Mouse (Mus musculus) stomach, embryonic 16.5 days (tissue): ENCODE measurements around the gene Epm2aip1. TPM values are rescaled to one million over a fixed set of nuclear protein-coding genes. Genes with fewer than 3 reads are reported as not detected.
A peak's percentile ranks its signal among the peaks of the same experiment; 100 is the strongest.

ENCODE experiments used
- ATAC-seq: fragments of 200-750 bp; cut with Nextera tagmentation; 2 replicates; pipeline ENCODE4 v1.8.0; 2017; ENCODE audit warnings: moderate number of reproducible peaks, moderate TSS enrichment; ENCODE audit not compliant: insufficient read depth, low FRiP score
- H3K27ac ChIP-seq: fragments of 300-500 bp; sonication (generic); 2 replicates; pipeline ENCODE4 v1.5.1; 2014; ENCODE audit warnings: low read length
- H3K27me3 ChIP-seq: fragments of 300-500 bp; sonication (generic); 2 replicates; pipeline ENCODE4 v1.6.1; 2014; ENCODE audit warnings: low read length, control low read depth, mixed read lengths; ENCODE audit not compliant: control insufficient read depth, insufficient read depth
- H3K36me3 ChIP-seq: fragments of 300-500 bp; sonication (generic); 2 replicates; pipeline ENCODE4 v1.6.1; 2014; ENCODE audit warnings: low read length; ENCODE audit not compliant: control insufficient read depth, insufficient read depth
- H3K4me1 ChIP-seq: fragments of 300-500 bp; sonication (generic); 2 replicates; pipeline ENCODE4 v1.6.1; 2014; ENCODE audit warnings: low read length, control low read depth, mixed read lengths; ENCODE audit not compliant: control insufficient read depth, insufficient read depth
- H3K4me2 ChIP-seq: fragments of 300-500 bp; sonication (generic); 2 replicates; pipeline ENCODE4 v1.6.1; 2014; ENCODE audit warnings: low read depth, low read length, mixed read lengths
- H3K4me3 ChIP-seq: fragments of 300-500 bp; sonication (generic); replicated peaks from 2 replicates; pipeline ENCODE4 v1.5.1; 2014; ENCODE audit warnings: mild to moderate bottlenecking, low read length
- H3K9ac ChIP-seq: fragments of 300-500 bp; sonication (generic); 2 replicates; pipeline ENCODE4 v1.6.1; 2014; ENCODE audit warnings: low read length
- H3K9me3 ChIP-seq: fragments of 300-500 bp; sonication (generic); replicated peaks from 2 replicates; pipeline ENCODE4 v1.6.1; 2016; ENCODE audit warnings: low read length, control low read depth; ENCODE audit not compliant: control insufficient read depth
- WGBS: fragments of 180-500 bp; shearing (Covaris S2); extraction: QIAGEN DNeasy Blood & Tissue Kit; methylation state at CpG from one replicate; pipeline ENCODE4 v1.1.7; 2014; 5-methylcytosine and 5-hydroxymethylcytosine counted together
- polyA plus RNA-seq: library from polyadenylated mRNA; unstranded; fragments of >200 nt; fragmentation: Nextera tagmentation; extraction: Ambion mirVana; gene quantifications from 2 replicates; pipeline ENCODE4 v1.2.1, GENCODE M21; 2015

Epm2aip1 gene
- polyA plus RNA-seq, 1 experiment from 2014 or later, result 29.2 TPM

DNA sequence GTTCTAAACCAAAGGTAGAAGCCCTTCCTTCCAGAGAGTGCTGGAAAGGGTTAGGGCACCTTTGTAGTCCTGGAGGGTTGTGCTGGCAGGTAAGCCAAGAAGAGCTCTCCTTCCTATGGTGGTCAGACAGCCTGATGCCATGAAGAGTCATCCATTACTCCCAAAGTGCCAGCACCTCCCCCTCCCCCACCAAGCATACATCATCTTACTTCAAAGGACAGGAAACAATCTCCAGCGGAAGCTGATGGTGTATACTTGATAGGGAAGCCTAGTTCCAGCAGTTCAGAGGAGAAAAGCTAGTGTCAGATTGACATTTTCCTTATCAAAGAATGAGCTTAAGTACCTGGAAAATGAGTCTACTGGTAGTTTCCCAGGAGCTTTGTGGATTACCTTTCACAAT is 3.4 kb downstream of the Epm2aip1 start:
- Histone ChIP-seq H3K27me3 (no peaks in the 10 kb centered on the region), H3K36me3 (peaks cover 11% of the 10 kb centered on the region), H3K9ac (peak overlapping the region; percentile 17; the same call in 1 of the 2 replicates), H3K9me3 (no peaks in the 10 kb centered on the region), H3K4me2 (peak overlapping the region; percentile 74), H3K4me1 (peaks cover 26% of the 10 kb centered on the region), H3K27ac (no peak overlapping the region), H3K4me3 (peak overlapping the region; percentile 10; the same call in 1 of the 2 replicates)
- no peak for ATAC-seq
- 25% methylated on average over 1 of the region's 1 CpGs for WGBS

DNA sequence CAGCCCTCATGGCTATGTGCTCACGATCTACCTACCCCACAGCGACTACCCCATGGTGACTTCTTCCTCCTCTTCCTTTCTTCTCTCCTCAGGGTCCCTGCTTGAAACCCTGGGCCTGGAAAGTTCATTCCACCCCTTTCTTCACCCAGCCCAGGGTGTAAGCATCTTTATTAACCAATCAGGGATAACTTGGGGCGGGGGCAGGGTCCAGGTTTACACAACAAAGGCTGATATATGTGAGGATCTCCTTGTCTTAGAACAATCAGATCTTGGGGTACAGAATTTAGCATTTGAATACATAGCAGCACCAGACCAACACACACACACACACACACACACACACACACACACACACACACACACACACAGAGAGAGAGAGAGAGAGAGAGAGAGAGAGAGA is 13.3 kb downstream of the Epm2aip1 start:
- Histone ChIP-seq H3K9me3 (no peaks in the 10 kb centered on the region), H3K36me3 (no peaks in the 10 kb centered on the region), H3K4me3 (no peak overlapping the region), H3K27me3 (no peaks in the 10 kb centered on the region), H3K4me2 (no peak overlapping the region), H3K27ac (no peak overlapping the region), H3K4me1 (peaks cover 6% of the 10 kb centered on the region), H3K9ac (no peak overlapping the region)
- WGBS, result 50% methylated on average over 3 of the region's 3 CpGs
- no peak for ATAC-seq

DNA sequence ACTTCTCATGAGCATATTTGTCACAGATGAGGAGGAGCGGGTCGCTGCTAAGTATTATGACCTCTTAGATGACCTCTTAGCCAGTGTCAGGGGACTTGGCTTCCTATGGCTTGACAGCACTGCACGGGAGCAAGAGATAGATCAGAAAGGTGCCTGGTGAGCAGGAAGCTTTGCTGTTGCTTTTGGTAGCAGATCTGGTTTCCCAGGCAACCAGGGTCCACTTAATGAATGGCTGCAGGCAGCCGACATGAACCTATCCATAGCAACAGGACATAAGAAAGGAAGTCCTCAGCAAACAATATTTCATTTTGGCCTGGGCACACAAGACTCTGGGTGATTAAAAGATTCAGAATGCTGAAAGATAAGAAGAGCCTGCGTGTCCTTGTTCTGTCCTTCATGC is 13.9 kb downstream of the Epm2aip1 start:
- Histone ChIP-seq H3K4me2 (no peak overlapping the region), H3K27ac (no peak overlapping the region), H3K4me1 (peaks cover 6% of the 10 kb centered on the region), H3K36me3 (no peaks in the 10 kb centered on the region), H3K27me3 (no peaks in the 10 kb centered on the region), H3K4me3 (no peak overlapping the region), H3K9me3 (no peaks in the 10 kb centered on the region), H3K9ac (no peak overlapping the region)
- 21% methylated on average over 5 of the region's 5 CpGs for WGBS
- no peak for ATAC-seq

DNA sequence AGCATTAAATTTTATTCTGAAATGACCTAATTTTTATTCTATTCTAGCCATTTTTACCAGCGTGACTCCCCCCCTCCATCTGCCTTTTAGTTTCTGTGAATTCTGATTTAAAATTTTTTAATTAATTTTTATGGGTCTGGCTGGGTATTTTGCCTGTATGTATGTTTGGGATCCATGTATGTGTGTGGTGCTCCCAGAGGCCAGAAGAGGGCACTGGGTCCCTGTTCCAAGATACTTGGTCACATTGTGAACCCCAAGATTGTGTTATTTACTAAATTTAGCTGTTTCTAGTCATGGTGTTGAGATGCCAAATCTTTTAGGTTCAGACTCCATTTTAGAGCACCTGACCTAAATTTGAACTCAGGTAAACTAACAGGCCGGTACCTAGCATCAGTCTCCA is 14.7 kb downstream of the Epm2aip1 start:
- Histone ChIP-seq H3K4me1 (peaks cover 6% of the 10 kb centered on the region), H3K27ac (no peak overlapping the region), H3K27me3 (no peaks in the 10 kb centered on the region), H3K9ac (no peak overlapping the region), H3K36me3 (no peaks in the 10 kb centered on the region), H3K9me3 (no peaks in the 10 kb centered on the region), H3K4me2 (no peak overlapping the region), H3K4me3 (no peak overlapping the region)
- WGBS, result 79% methylated on average over 2 of the region's 2 CpGs
- no peak for ATAC-seq

DNA sequence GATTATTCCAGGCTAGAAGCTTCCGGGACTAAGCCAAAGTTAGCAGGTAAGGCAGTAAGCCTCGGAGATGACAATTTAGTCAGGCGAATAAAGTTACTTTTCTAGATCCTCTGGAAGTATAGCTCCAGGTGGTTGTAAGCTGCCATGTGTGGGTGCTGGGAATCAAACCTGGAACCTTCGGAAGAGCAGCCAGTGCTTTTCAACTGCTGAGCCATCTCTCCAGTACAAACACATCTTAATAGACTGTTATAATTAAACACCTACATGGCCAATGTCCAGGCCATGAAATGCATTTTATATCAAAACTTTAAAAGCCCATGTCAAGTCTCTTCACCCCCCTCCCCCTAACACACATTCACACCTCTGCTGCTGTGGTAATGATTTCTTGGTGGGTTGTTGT is 16.2 kb downstream of the Epm2aip1 start:
- Histone ChIP-seq H3K4me2 (no peak overlapping the region), H3K27me3 (no peaks in the 10 kb centered on the region), H3K9ac (no peak overlapping the region), H3K9me3 (no peaks in the 10 kb centered on the region), H3K36me3 (no peaks in the 10 kb centered on the region), H3K27ac (no peak overlapping the region), H3K4me1 (peaks cover 6% of the 10 kb centered on the region), H3K4me3 (no peak overlapping the region)
- ATAC-seq, result no peak
- 90% methylated on average over 4 of the region's 4 CpGs for WGBS

DNA sequence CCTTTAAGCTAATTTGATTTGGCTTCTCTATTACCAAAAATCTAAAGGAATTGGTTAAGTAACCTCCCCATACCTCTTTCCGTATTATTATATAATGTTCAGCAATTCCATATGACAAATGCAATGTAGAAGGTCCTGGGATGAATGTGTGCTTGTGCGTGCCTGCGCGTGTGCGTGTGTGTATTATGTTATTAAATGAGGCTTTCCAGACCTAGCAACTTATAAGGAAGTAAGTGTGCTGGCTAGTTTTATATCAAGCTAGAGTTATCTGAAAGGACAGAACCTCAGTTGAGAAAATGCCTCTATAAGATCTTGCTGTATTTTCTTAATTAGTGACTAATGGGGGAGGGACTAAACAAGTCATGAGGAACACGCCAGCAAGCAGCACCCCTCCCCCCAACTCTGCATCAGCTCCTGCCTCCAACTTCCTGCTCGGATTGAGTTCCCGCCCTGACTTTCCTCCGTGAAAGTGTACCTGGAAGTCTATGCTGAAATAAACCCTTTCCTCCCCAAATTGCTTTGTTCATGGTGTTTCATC is 17.6 kb downstream of the Epm2aip1 start:
- Histone ChIP-seq H3K9me3 (no peaks in the 10 kb centered on the region), H3K36me3 (no peaks in the 10 kb centered on the region), H3K9ac (peak overlapping the region; percentile 18; the same call in 1 of the 2 replicates), H3K4me3 (peak overlapping the region; percentile 28; the same call in 1 of the 2 replicates), H3K4me1 (peaks cover 6% of the 10 kb centered on the region), H3K4me2 (peak overlapping the region; percentile 48), H3K27me3 (no peaks in the 10 kb centered on the region), H3K27ac (peak overlapping the region; percentile 75)
- 42% methylated on average over 9 of the region's 9 CpGs for WGBS
- ATAC-seq, result peak; percentile 85

DNA sequence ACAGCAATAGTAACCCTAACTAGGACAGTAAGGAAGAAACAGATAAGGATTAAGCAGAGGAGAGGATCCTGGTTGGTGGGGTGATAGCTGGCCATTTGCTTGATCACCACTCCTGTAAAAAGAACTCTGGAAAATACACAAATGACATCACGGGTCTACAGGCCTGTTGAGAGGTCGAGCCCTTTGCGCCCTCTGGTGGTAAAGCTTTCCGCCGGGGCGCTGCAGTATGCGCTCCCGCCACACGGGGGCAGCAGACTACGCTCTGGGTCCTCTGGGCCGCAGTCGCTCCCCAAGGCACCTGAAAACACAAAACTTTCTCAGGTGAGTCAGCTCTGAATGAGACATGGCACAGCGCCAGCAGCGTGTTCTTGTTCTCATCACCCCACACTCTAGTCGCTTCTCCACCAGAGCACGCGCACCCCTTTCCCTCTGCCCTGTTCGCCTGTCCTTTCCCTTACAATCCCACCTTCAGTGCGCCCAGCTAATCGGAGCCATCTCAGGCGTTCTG is 18.2 kb downstream of the Epm2aip1 start:
- peak overlapping the region; percentile 28; the same call in 1 of the 2 replicates for H3K4me3 ChIP-seq
- WGBS, result 14% methylated on average over 21 of the region's 21 CpGs
- no peaks in the 10 kb centered on the region for H3K9me3 ChIP-seq
- ATAC-seq, result peak; percentile 84
- H3K27ac ChIP-seq, result peak overlapping the region; percentile 75
- peaks cover 6% of the 10 kb centered on the region for H3K4me1 ChIP-seq
- H3K9ac ChIP-seq, result peak overlapping the region; percentile 18; the same call in 1 of the 2 replicates
- H3K27me3 ChIP-seq, result no peaks in the 10 kb centered on the region
- H3K36me3 ChIP-seq, result no peaks in the 10 kb centered on the region
- H3K4me2 ChIP-seq, result peak overlapping the region; percentile 48

DNA sequence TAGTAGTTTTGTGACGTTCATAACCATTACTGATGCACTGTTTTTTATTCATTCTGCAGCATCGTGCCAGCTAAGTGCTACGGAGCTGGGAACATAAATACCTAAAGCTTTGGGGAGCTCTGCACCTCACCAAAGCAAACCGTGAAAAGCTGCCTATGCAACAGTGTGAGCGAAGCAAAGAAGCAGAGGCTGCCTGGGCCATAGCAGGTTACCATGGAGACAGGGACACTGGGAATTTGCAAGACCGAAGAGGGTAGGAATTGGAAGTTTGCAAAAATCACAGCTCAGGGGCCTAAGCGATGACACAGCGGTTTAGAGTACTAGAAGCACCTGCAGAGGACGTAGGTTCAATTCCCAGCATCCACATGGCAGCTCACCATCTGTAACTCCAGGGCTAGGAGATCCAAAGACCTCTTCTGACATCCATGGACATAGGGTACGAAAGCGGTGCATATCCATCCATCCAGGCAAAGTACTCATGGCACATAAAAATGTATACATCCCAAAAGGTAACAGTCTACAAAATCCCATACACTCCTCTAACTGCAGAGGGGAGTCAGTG is 18.9 kb downstream of the Epm2aip1 start:
- WGBS, result 78% methylated on average over 11 of the region's 11 CpGs
- ATAC-seq, result no peak

DNA sequence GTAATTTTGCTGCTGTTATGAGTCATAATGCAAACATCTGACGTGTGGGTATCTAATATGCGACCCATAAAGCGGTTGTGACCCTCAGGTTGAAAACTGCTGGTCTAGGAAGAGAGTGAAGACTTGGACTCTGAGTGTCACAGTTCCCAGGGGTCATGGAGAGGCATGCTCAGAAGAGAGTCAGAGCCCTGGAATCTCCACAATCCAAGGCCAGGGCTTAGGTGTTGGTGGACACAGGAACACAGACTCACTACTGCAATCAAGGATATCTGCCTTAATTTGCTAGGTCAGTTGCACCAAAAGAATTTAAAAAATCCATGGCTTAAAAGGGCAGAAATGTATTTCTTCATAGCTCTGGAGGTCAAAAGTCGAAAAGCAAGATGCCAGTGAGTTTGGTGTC is 21.5 kb downstream of the Epm2aip1 start:
- Histone ChIP-seq H3K9ac (no peak overlapping the region), H3K27ac (no peak overlapping the region), H3K4me1 (peaks cover 6% of the 10 kb centered on the region), H3K27me3 (no peaks in the 10 kb centered on the region), H3K9me3 (no peaks in the 10 kb centered on the region), H3K4me2 (no peak overlapping the region), H3K4me3 (no peak overlapping the region), H3K36me3 (no peaks in the 10 kb centered on the region)
- ATAC-seq, result no peak
- 72% methylated on average over 4 of the region's 4 CpGs for WGBS

More for the DNA sequence above, 18.9 kb downstream of the Epm2aip1 start:
- Histone ChIP-seq H3K27ac (no peak overlapping the region), H3K4me2 (no peak overlapping the region), H3K36me3 (no peaks in the 10 kb centered on the region), H3K4me1 (peaks cover 6% of the 10 kb centered on the region), H3K4me3 (no peak overlapping the region), H3K9ac (no peak overlapping the region), H3K27me3 (no peaks in the 10 kb centered on the region), H3K9me3 (no peaks in the 10 kb centered on the region)
